Mouse (Mus musculus) ES-Bruce4 (cell line): ENCODE data around the gene Hmx3. TPM values are rescaled to one million over a fixed set of nuclear protein-coding genes. Genes with fewer than 3 reads are reported as not detected.

ENCODE experiments used
- H3K27ac ChIP-seq: 2 replicates; pipeline ENCODE4 v1.5.1; 2012; ENCODE audit warnings: low read length, inconsistent platforms; ENCODE audit not compliant: insufficient read depth
- H3K27me3 ChIP-seq: 2 replicates; pipeline ENCODE4 v1.6.1; 2012; ENCODE audit warnings: mild to moderate bottlenecking, low read length, inconsistent platforms; ENCODE audit not compliant: control insufficient read depth, poor library complexity, insufficient read depth, severe bottlenecking
- H3K36me3 ChIP-seq: 2 replicates; pipeline ENCODE4 v1.6.1; 2012; ENCODE audit warnings: inconsistent platforms, mild to moderate bottlenecking, low read length, moderate library complexity; ENCODE audit not compliant: control insufficient read depth, poor library complexity, insufficient read depth, severe bottlenecking
- H3K4me1 ChIP-seq: one replicate; pipeline ENCODE4 v1.8.1; 2011; ENCODE audit warnings: low read length; ENCODE audit not compliant: control insufficient read depth, insufficient read depth
- H3K4me3 ChIP-seq: 2 replicates; pipeline ENCODE4 v1.5.1; 2011; ENCODE audit warnings: low read depth, mild to moderate bottlenecking, low read length
- H3K9ac ChIP-seq: 2 replicates; pipeline ENCODE4 v1.6.1; 2012; ENCODE audit warnings: low read depth, mild to moderate bottlenecking, inconsistent platforms; ENCODE audit not compliant: poor library complexity, severe bottlenecking
- H3K9me3 ChIP-seq: replicated peaks from 2 replicates; pipeline ENCODE4 v1.6.1; 2012; ENCODE audit warnings: mild to moderate bottlenecking, low read length, inconsistent platforms; ENCODE audit not compliant: control insufficient read depth, poor library complexity, insufficient read depth, severe bottlenecking
- CTCF ChIP-seq: IDR thresholded peaks from one replicate; pipeline ENCODE4 v1.8.1; 2011; ENCODE audit warnings: low read depth, low read length
- EP300 ChIP-seq: IDR thresholded peaks from 2 replicates; pipeline ENCODE4 v1.6.1; 2011; ENCODE audit warnings: low read depth, low read length; ENCODE audit not compliant: insufficient read depth
- POLR2A ChIP-seq: IDR thresholded peaks from one replicate; pipeline ENCODE4 v1.8.1; 2011; ENCODE audit warnings: low read length; ENCODE audit not compliant: insufficient read depth
- polyA plus RNA-seq: library from polyadenylated mRNA; stranded (reverse); fragments of >200 nt; gene quantifications from 2 replicates; pipeline ENCODE4 v1.2.4, GENCODE M21; 2011; ENCODE audit warnings: low read depth; ENCODE audit not compliant: missing spikeins, insufficient read depth, insufficient read length

Hmx3 gene
- not detected in 2 replicates for polyA plus RNA-seq

DNA sequence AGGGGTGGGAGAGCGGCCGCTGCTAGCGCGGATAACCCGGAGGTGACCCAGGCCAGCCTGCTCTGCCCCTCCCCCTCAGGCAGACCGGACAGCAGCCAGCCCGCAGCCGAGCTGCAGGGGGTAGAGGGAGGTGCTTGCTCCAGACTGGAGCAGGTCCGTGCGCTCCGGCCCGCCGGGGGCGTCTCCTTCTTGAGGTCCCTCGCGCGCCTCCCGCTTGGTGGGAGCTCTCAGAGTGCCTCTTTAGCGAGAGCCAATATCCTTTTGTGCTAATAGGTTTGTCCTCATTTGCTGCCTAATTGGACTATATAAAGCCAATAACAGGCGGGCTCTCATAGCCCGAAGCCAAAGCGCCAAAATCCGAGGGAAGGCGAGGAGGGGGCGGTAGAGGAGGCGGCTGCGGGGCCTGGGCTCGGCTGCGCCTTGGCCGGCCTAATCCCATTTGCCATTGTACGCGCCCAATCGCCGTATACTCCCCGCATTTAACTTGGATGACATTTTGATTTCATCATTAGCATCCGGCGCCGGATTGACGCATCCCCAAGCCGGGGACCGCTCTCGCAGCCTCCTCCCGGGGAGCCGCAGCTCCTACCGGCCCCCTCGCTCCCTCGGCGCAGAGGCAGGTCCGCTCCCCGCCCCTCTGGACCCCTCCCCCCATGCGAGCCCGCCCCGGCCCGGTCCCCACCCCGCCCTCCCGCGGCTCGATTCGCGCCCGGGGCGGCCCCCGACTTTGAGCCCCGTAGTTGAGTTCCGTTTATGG, at the start of gene Hmx3:
TSS of gene Hmx3 (plus strand) at position 753 of the 757 bp plus-strand sequence.
- Histone ChIP-seq H3K9me3 (no peaks in the 10 kb centered on the region), H3K4me1 (no peaks in the 10 kb centered on the region), H3K4me3 (peak within 1 kb of the TSS; percentile 62), H3K27me3 (peaks cover 41% of the 10 kb centered on the region), H3K9ac (peak within 1 kb of the TSS; percentile 51), H3K27ac (no peak within 1 kb of the TSS), H3K36me3 (no peaks in the 10 kb centered on the region)
- TF ChIP-seq EP300 (peak; percentile 41; the same call in 1 of the 2 replicates), POLR2A (no peak), CTCF (no peak)

DNA sequence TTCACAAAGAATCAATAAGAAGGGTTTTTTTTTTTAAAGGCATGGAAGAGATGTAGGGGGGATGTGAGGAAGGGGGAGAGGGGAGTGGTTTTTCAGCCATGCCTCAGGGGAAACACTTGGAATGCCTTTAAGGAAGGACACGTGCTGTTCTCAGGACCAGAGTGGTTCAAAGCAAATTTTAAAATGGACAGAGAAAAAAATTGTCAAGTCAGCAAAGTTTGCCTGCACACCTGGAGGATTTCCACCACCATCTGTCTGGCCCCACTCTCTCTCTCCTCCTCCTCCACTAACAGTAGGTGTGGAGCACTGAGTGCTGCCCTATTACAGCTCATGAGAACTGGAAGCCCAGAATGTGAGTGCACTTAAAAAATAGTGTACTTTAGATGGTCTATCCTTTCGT, 38.9 kb upstream of the Hmx3 start:
- Histone ChIP-seq H3K9ac (no peak overlapping the region), H3K27me3 (no peaks in the 10 kb centered on the region), H3K27ac (no peak overlapping the region), H3K4me1 (no peaks in the 10 kb centered on the region), H3K4me3 (no peak overlapping the region), H3K9me3 (no peaks in the 10 kb centered on the region), H3K36me3 (no peaks in the 10 kb centered on the region)
- TF ChIP-seq POLR2A (no peak), CTCF (no peak), EP300 (no peak)

DNA sequence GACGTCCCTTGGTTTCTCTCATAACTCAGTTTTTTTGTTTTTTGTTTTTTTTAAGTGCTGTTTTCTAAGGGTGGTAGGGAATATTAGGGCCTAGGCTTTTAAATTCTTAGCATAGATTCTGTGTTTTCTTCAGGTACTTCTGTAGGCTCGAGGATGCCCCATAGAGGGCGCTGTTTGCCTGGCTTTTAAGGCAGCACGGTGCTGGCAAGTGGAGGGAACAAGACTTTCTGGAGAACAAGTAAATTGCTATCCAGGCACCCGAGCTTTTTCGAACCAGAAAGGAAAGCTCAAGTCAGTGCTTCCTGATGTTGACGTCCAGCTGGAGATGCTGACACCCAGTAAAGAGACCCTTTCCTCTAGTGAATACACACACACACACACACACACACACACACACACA, 2.7 kb upstream of the Hmx3 start:
- Histone ChIP-seq H3K9ac (no peak overlapping the region), H3K9me3 (no peaks in the 10 kb centered on the region), H3K27ac (no peak overlapping the region), H3K27me3 (peaks cover 33% of the 10 kb centered on the region), H3K36me3 (no peaks in the 10 kb centered on the region), H3K4me3 (no peak overlapping the region), H3K4me1 (no peaks in the 10 kb centered on the region)
- TF ChIP-seq CTCF: peak; percentile 89
- TF ChIP-seq EP300: no peak

DNA sequence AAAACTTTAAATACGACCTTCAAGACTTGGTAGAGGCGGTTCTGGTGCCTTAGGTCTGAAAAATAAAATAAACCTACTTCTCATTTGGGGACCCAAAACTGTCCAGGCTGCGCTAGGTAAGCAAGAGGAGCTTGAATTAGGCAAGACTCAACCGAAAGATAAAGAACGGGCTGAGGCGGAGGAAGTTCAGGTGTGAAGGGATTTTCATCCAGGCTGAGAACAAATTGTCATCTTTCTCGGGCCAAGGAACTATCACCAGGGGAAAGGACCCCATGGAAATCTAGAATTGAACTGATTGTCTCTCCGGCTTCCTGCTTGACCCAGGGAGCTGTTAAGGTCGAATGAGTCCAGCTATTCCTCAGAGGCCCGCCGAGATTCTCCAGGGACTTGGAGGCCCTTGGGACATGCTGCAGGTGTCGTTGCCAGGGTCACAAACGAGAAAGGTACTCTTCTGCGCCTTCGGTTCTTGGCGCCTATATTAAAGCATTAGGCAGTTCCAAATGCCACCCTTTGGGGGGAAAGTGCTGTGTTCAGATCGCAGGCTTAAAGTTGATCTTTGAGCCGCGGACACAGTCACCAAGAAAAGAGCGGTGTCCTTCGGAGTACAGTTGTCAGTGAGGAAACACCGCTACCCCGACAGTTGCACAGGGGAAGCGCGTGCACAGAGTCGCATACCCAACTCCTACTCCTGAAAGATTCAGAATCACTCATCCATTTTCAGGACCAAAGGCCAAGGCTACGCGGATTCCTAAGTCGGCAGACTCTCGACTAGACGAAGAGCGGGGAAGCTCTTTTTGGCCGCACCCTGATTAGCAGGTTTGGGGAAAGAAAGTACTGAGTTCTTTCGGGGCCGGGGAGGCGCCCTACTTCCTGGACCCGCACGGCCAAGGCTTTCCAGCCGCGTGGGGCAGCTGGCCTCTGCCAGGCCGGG, 1.2 kb upstream of the Hmx3 start:
- TF ChIP-seq EP300 (no peak), POLR2A (no peak), CTCF (no peak)
- peak overlapping the region; percentile 62 for H3K4me3 ChIP-seq
- peaks cover 40% of the 10 kb centered on the region for H3K27me3 ChIP-seq
- H3K36me3 ChIP-seq: no peaks in the 10 kb centered on the region
- H3K9me3 ChIP-seq: no peaks in the 10 kb centered on the region
- H3K4me1 ChIP-seq: no peaks in the 10 kb centered on the region
- H3K9ac ChIP-seq: no peak overlapping the region
- no peak overlapping the region for H3K27ac ChIP-seq

DNA sequence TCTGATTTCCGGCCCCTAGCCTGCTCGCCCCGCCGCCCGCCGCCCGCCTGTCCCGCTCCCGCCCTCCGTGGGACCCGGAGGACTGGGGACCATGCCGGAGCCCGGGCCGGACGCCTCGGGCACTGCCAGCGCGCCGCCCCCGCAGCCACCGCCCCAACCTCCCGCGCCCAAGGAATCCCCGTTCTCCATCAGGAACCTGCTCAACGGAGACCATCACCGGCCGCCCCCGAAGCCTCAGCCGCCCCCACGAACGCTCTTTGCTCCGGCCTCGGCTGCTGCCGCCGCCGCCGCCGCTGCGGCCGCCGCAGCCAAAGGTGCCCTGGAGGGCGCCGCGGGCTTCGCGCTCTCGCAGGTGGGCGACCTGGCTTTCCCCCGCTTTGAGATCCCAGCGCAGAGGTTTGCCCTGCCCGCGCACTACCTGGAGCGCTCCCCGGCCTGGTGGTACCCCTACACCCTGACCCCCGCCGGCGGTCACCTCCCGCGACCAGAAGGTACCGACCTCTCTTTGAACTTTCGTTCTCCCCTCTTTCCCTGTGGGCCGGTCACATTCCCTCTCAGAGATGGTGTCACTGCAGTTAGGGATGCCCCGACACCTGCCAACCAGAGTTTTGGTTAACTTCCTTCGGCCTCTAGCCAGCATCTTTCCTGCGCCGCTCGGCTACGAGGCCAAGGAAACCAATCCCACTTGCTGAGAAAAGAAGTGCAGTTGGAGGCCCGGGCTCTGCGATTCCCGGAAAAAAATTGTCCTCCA, 380 bp downstream of the Hmx3 start:
- H3K36me3 ChIP-seq: no peaks in the 10 kb centered on the region
- TF ChIP-seq POLR2A: no peak
- TF ChIP-seq EP300: no peak
- no peak for TF ChIP-seq CTCF
- H3K27ac ChIP-seq: no peak overlapping the region
- no peaks in the 10 kb centered on the region for H3K4me1 ChIP-seq
- H3K9me3 ChIP-seq: no peaks in the 10 kb centered on the region
- peak overlapping the region; percentile 53 for H3K4me3 ChIP-seq
- peak overlapping the region; percentile 51 for H3K9ac ChIP-seq
- H3K27me3 ChIP-seq: peaks cover 46% of the 10 kb centered on the region
